Mouse (Mus musculus): ENCODE measurements around the gene Epc2. TPM values are rescaled to one million over a fixed set of nuclear protein-coding genes. Genes with fewer than 3 reads are reported as not detected.

The Epc2 gene
- total RNA-seq, 1 experiment, result 27.5 TPM

- Histone ChIP-seq H3K27ac (ENCODE audit: insufficient read depth, low read depth, low read length, poor library complexity, severe bottlenecking) (no peak overlapping the region), H3K4me3 (ENCODE audit: insufficient read depth in 1 of 2, low read depth in 1 of 2, low read length in 2 of 2, poor library complexity in 1 of 2, severe bottlenecking in 1 of 2) (no peak overlapping the region), H3K9ac (ENCODE audit: insufficient read depth, low read depth, low read length, poor library complexity, severe bottlenecking) (no peak overlapping the region), H3K36me3 (ENCODE audit: control insufficient read depth, insufficient read depth, low read length, poor library complexity, severe bottlenecking) (no peaks in the 10 kb centered on the region; the same call in 1 of the 2 replicates), H3K9me3 (ENCODE audit: control insufficient read depth, insufficient read depth, low read depth, low read length) (no peaks in the 10 kb centered on the region), H3K4me1 (ENCODE audit: control insufficient read depth in 2 of 2, insufficient read depth in 2 of 2, low read length in 2 of 2, poor library complexity in 1 of 2) (no peaks in the 10 kb centered on the region)
- DNase-seq (ENCODE audit: low read depth, low spot score), result no peak
- in situ Hi-C loops (cut with MboI; ENCODE audit: low sequenced_read_pairs in 2 of 2, unreplicated experiment in 2 of 2), result no loop called here
- TF ChIP-seq ZC3H11A (IDR thresholded peaks at IDR 0.05; ENCODE audit: borderline replicate concordance, low read depth, low read length) (no peak), ZNF384 (IDR thresholded peaks at IDR 0.05; ENCODE audit: low read depth, low read length) (no peak), HCFC1 (IDR thresholded peaks at IDR 0.05; ENCODE audit: borderline replicate concordance, insufficient read depth, low read length) (no peak), CHD2 (IDR thresholded peaks at IDR 0.05; ENCODE audit: low read depth, low read length) (no peak), MAFK (IDR thresholded peaks at IDR 0.05; ENCODE audit: insufficient read depth, low read depth, low read length) (no peak)
Measured at GRCm38 (mm10) chr2:49538056-49538455, 86.8 kb downstream of the Epc2 start.

- in situ Hi-C loops (cut with MboI; ENCODE audit: low sequenced_read_pairs in 2 of 2, unreplicated experiment in 2 of 2), result no loop called here
- TF ChIP-seq HCFC1 (IDR thresholded peaks at IDR 0.05; ENCODE audit: borderline replicate concordance, insufficient read depth, low read length), result no peak
- no peak for TF ChIP-seq ZNF384 (IDR thresholded peaks at IDR 0.05; ENCODE audit: low read depth, low read length)
- no peak for TF ChIP-seq CHD2 (IDR thresholded peaks at IDR 0.05; ENCODE audit: low read depth, low read length)
- no peak for TF ChIP-seq MAFK (IDR thresholded peaks at IDR 0.05; ENCODE audit: insufficient read depth, low read depth, low read length)
- TF ChIP-seq ZC3H11A (IDR thresholded peaks at IDR 0.05; ENCODE audit: borderline replicate concordance, low read depth, low read length), result no peak
- DNase-seq (ENCODE audit: low read depth, low spot score), result no peak
- Histone ChIP-seq H3K27ac (ENCODE audit: insufficient read depth, low read depth, low read length, poor library complexity, severe bottlenecking) (no peak overlapping the region), H3K4me1 (ENCODE audit: control insufficient read depth in 2 of 2, insufficient read depth in 2 of 2, low read length in 2 of 2, poor library complexity in 1 of 2) (no peaks in the 10 kb centered on the region), H3K9ac (ENCODE audit: insufficient read depth, low read depth, low read length, poor library complexity, severe bottlenecking) (no peak overlapping the region), H3K36me3 (ENCODE audit: control insufficient read depth, insufficient read depth, low read length, poor library complexity, severe bottlenecking) (no peaks in the 10 kb centered on the region; the same call in 1 of the 2 replicates), H3K4me3 (ENCODE audit: insufficient read depth in 1 of 2, low read depth in 1 of 2, low read length in 2 of 2, poor library complexity in 1 of 2, severe bottlenecking in 1 of 2) (no peak overlapping the region), H3K9me3 (ENCODE audit: control insufficient read depth, insufficient read depth, low read depth, low read length) (no peaks in the 10 kb centered on the region)
Measured at GRCm38 (mm10) chr2:49539745-49540144, 88.5 kb downstream of the Epc2 start.

GRCm38 (mm10) chr2:49547813-49548212 lies 96.5 kb downstream of the Epc2 start:
- peaks cover 9% of the 10 kb centered on the region for H3K36me3 ChIP-seq (ENCODE audit: control insufficient read depth, insufficient read depth, low read length, poor library complexity, severe bottlenecking)
- no peak for TF ChIP-seq MAFK (IDR thresholded peaks at IDR 0.05; ENCODE audit: insufficient read depth, low read depth, low read length)
- TF ChIP-seq HCFC1 (IDR thresholded peaks at IDR 0.05; ENCODE audit: borderline replicate concordance, insufficient read depth, low read length), result no peak
- TF ChIP-seq CHD2 (IDR thresholded peaks at IDR 0.05; ENCODE audit: low read depth, low read length), result no peak
- no peak for TF ChIP-seq ZC3H11A (IDR thresholded peaks at IDR 0.05; ENCODE audit: borderline replicate concordance, low read depth, low read length)
- TF ChIP-seq ZNF384 (IDR thresholded peaks at IDR 0.05; ENCODE audit: low read depth, low read length), result no peak
- in situ Hi-C loops (cut with MboI; ENCODE audit: low sequenced_read_pairs in 2 of 2, unreplicated experiment in 2 of 2), result no loop called here

GRCm38 (mm10) chr2:49548492-49548891 lies 97.2 kb downstream of the Epc2 start:
- in situ Hi-C loops (cut with MboI; ENCODE audit: low sequenced_read_pairs in 2 of 2, unreplicated experiment in 2 of 2), result no loop called here
- TF ChIP-seq HCFC1 (IDR thresholded peaks at IDR 0.05; ENCODE audit: borderline replicate concordance, insufficient read depth, low read length) (no peak), CHD2 (IDR thresholded peaks at IDR 0.05; ENCODE audit: low read depth, low read length) (no peak), ZC3H11A (IDR thresholded peaks at IDR 0.05; ENCODE audit: borderline replicate concordance, low read depth, low read length) (no peak), MAFK (IDR thresholded peaks at IDR 0.05; ENCODE audit: insufficient read depth, low read depth, low read length) (no peak), ZNF384 (IDR thresholded peaks at IDR 0.05; ENCODE audit: low read depth, low read length) (no peak)

More at GRCm38 (mm10) chr2:49547813-49548212, 96.5 kb downstream of the Epc2 start:
- Histone ChIP-seq H3K9ac (ENCODE audit: insufficient read depth, low read depth, low read length, poor library complexity, severe bottlenecking) (no peak overlapping the region), H3K4me3 (ENCODE audit: insufficient read depth in 1 of 2, low read depth in 1 of 2, low read length in 2 of 2, poor library complexity in 1 of 2, severe bottlenecking in 1 of 2) (no peak overlapping the region), H3K27ac (ENCODE audit: insufficient read depth, low read depth, low read length, poor library complexity, severe bottlenecking) (no peak overlapping the region), H3K4me1 (ENCODE audit: control insufficient read depth in 2 of 2, insufficient read depth in 2 of 2, low read length in 2 of 2, poor library complexity in 1 of 2) (no peaks in the 10 kb centered on the region), H3K9me3 (ENCODE audit: control insufficient read depth, insufficient read depth, low read depth, low read length) (no peaks in the 10 kb centered on the region)
- DNase-seq (ENCODE audit: low read depth, low spot score), result no peak

GRCm38 (mm10) chr2:49553096-49553495 lies 101.8 kb downstream of the Epc2 start:
- in situ Hi-C loops (cut with MboI; ENCODE audit: low sequenced_read_pairs in 2 of 2, unreplicated experiment in 2 of 2), result no loop called here
- DNase-seq (ENCODE audit: low read depth, low spot score), result no peak
- Histone ChIP-seq H3K4me1 (ENCODE audit: control insufficient read depth in 2 of 2, insufficient read depth in 2 of 2, low read length in 2 of 2, poor library complexity in 1 of 2) (no peaks in the 10 kb centered on the region), H3K9ac (ENCODE audit: insufficient read depth, low read depth, low read length, poor library complexity, severe bottlenecking) (no peak overlapping the region), H3K36me3 (ENCODE audit: control insufficient read depth, insufficient read depth, low read length, poor library complexity, severe bottlenecking) (peaks cover 15% of the 10 kb centered on the region), H3K27ac (ENCODE audit: insufficient read depth, low read depth, low read length, poor library complexity, severe bottlenecking) (no peak overlapping the region), H3K9me3 (ENCODE audit: control insufficient read depth, insufficient read depth, low read depth, low read length) (no peaks in the 10 kb centered on the region), H3K4me3 (ENCODE audit: insufficient read depth in 1 of 2, low read depth in 1 of 2, low read length in 2 of 2, poor library complexity in 1 of 2, severe bottlenecking in 1 of 2) (no peak overlapping the region)
- TF ChIP-seq ZC3H11A (IDR thresholded peaks at IDR 0.05; ENCODE audit: borderline replicate concordance, low read depth, low read length) (no peak), HCFC1 (IDR thresholded peaks at IDR 0.05; ENCODE audit: borderline replicate concordance, insufficient read depth, low read length) (no peak), ZNF384 (IDR thresholded peaks at IDR 0.05; ENCODE audit: low read depth, low read length) (no peak), MAFK (IDR thresholded peaks at IDR 0.05; ENCODE audit: insufficient read depth, low read depth, low read length) (no peak), CHD2 (IDR thresholded peaks at IDR 0.05; ENCODE audit: low read depth, low read length) (no peak)

More at GRCm38 (mm10) chr2:49548492-49548891, 97.2 kb downstream of the Epc2 start:
- Histone ChIP-seq H3K36me3 (ENCODE audit: control insufficient read depth, insufficient read depth, low read length, poor library complexity, severe bottlenecking) (peaks cover 11% of the 10 kb centered on the region), H3K4me3 (ENCODE audit: insufficient read depth in 1 of 2, low read depth in 1 of 2, low read length in 2 of 2, poor library complexity in 1 of 2, severe bottlenecking in 1 of 2) (no peak overlapping the region), H3K9ac (ENCODE audit: insufficient read depth, low read depth, low read length, poor library complexity, severe bottlenecking) (no peak overlapping the region), H3K9me3 (ENCODE audit: control insufficient read depth, insufficient read depth, low read depth, low read length) (no peaks in the 10 kb centered on the region), H3K4me1 (ENCODE audit: control insufficient read depth in 2 of 2, insufficient read depth in 2 of 2, low read length in 2 of 2, poor library complexity in 1 of 2) (no peaks in the 10 kb centered on the region), H3K27ac (ENCODE audit: insufficient read depth, low read depth, low read length, poor library complexity, severe bottlenecking) (no peak overlapping the region)
- no peak for DNase-seq (ENCODE audit: low read depth, low spot score)

Measured in ES-E14 (cell line).